Mouse (Mus musculus): ENCODE results near the gene Dand5.

DNA sequence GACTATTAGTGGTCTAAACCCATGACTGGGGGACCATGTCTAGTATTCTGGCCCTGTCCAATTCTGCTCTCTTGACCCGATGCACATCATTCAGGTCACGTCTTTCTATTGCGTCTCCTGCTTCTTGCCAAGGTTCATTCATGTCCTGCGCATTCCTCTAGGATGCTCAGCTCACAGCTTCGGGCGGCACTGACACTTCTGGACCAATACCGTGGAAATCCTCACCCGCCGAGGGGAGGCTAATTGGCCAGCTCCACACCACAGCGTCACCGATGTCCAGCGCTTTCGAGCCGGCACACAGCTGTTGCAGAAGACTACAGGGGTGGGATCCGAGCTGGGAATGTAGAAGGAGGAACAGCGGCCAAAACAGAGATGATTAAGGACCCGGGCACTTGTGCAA, 6.5 kb downstream of the Dand5 start:
- no peak for TF ChIP-seq CTCF (IDR thresholded peaks at IDR 0.05)
- TF ChIP-seq EP300 (IDR thresholded peaks at IDR 0.05; ENCODE audit: insufficient read depth, low read depth, low read length), result no peak
- no peak for TF ChIP-seq POLR2A (IDR thresholded peaks at IDR 0.05; ENCODE audit: insufficient read depth, low read depth, low read length)

Data from heart, adult 2 months (tissue).